Mouse (Mus musculus) liver, postnatal 0 days (tissue): ENCODE results near the gene BC016579.

Experiments used
- CTCF ChIP-seq: sonication (generic); IDR thresholded peaks from 2 replicates; pipeline ENCODE4 v1.5.1; 2016; ENCODE audit warnings: antibody characterized with exemption, low read depth
- EP300 ChIP-seq: IDR thresholded peaks from 2 replicates; pipeline ENCODE4 v1.6.1; 2016; ENCODE audit warnings: antibody characterized with exemption, low read depth, mild to moderate bottlenecking

- TF ChIP-seq CTCF (no peak), EP300 (no peak)
These were observed 37.9 kb downstream of the BC016579 start for GRCm38 (mm10) chr16:45615944-45616343.
